Mouse (Mus musculus) liver, embryonic 11.5 days (tissue): ENCODE measurements around the gene Tmtc3. TPM values are rescaled to one million over a fixed set of nuclear protein-coding genes. Genes with fewer than 3 reads are reported as not detected.
"Not testable (repeated sequence)": the region's sequence is repeated elsewhere in the genome, so short reads cannot be mapped to it uniquely, and the experiment has no call there.

Experiments used
- ATAC-seq: fragments of 200-750 bp; cut with Nextera tagmentation; replicated peaks from 2 replicates; pipeline ENCODE4 v1.8.0; 2017; ENCODE audit warnings: moderate number of reproducible peaks, mild to moderate bottlenecking, moderate TSS enrichment, moderate library complexity; ENCODE audit not compliant: low FRiP score
- DNase-seq: peaks from one replicate; pipeline ENCODE4 v3.0.0-alpha.2; 2017; ENCODE audit warnings: low spot score
- H3K27ac ChIP-seq: fragments of 300-500 bp; sonication (generic); 2 replicates; pipeline ENCODE4 v1.5.1; 2014; ENCODE audit warnings: mild to moderate bottlenecking, low read depth, low read length, control low read depth
- H3K27me3 ChIP-seq: fragments of 300-500 bp; sonication (generic); replicated peaks from 2 replicates; pipeline ENCODE4 v1.6.1; 2014; ENCODE audit warnings: low read length, mixed read lengths; ENCODE audit not compliant: control insufficient read depth, insufficient read depth
- H3K36me3 ChIP-seq: fragments of 300-500 bp; sonication (generic); 2 replicates; pipeline ENCODE4 v1.6.1; 2014; ENCODE audit warnings: mild to moderate bottlenecking, low read length, moderate library complexity, mixed read lengths; ENCODE audit not compliant: control insufficient read depth, insufficient read depth
- H3K4me1 ChIP-seq: fragments of 300-500 bp; sonication (generic); replicated peaks from 2 replicates; pipeline ENCODE4 v1.6.1; 2014; ENCODE audit warnings: low read length, mixed read lengths; ENCODE audit not compliant: control insufficient read depth, insufficient read depth
- H3K4me2 ChIP-seq: fragments of 300-500 bp; sonication (generic); 2 replicates; pipeline ENCODE4 v1.6.1; 2014; ENCODE audit warnings: mild to moderate bottlenecking, control low read depth, moderate library complexity
- H3K4me3 ChIP-seq: fragments of 300-500 bp; sonication (generic); 2 replicates; pipeline ENCODE4 v1.5.1; 2014; ENCODE audit warnings: low read depth, low read length, control low read depth
- H3K9ac ChIP-seq: fragments of 300-500 bp; sonication (generic); 2 replicates; pipeline ENCODE4 v1.6.1; 2014; ENCODE audit warnings: low read depth, low read length, control low read depth
- H3K9me3 ChIP-seq: fragments of 300-500 bp; sonication (generic); 2 replicates; pipeline ENCODE4 v1.6.1; 2016; ENCODE audit warnings: low read length, inconsistent platforms, mixed read lengths; ENCODE audit not compliant: control insufficient read depth
- WGBS: fragments of 180-500 bp; shearing (Covaris S2); extraction: QIAGEN DNeasy Blood & Tissue Kit; methylation state at CpG from one replicate; pipeline ENCODE4 v1.1.7; 2014; 5-methylcytosine and 5-hydroxymethylcytosine counted together
- polyA plus RNA-seq: library from polyadenylated mRNA; unstranded; fragments of >200 nt; fragmentation: Nextera tagmentation; extraction: Ambion mirVana; gene quantifications from 2 replicates; pipeline ENCODE4 v1.2.1, GENCODE M21; 2014

The Tmtc3 gene
- polyA plus RNA-seq, 1 experiment from 2014 or later: 18.5 TPM

- no peak for ATAC-seq
- H3K36me3 ChIP-seq: peaks cover 5% of the 10 kb centered on the region; the same call in 1 of the 2 replicates
- H3K4me1 ChIP-seq: no peaks in the 10 kb centered on the region
- H3K27me3 ChIP-seq: no peaks in the 10 kb centered on the region
- no peak overlapping the region for H3K4me2 ChIP-seq
- H3K9me3 ChIP-seq: no peaks in the 10 kb centered on the region
- no peak for DNase-seq
- H3K27ac ChIP-seq: no peak overlapping the region
- 86% methylated on average over 3 of the region's 3 CpGs for WGBS
- H3K9ac ChIP-seq: no peak overlapping the region
- no peak overlapping the region for H3K4me3 ChIP-seq
Measured at GRCm38 (mm10) chr10:100479538-100479937, 7.6 kb downstream of the Tmtc3 start.

GRCm38 (mm10) chr10:100475040-100475439 lies 12.1 kb downstream of the Tmtc3 start:
- Histone ChIP-seq H3K27ac (no peak overlapping the region), H3K36me3 (peaks cover 8% of the 10 kb centered on the region; the same call in 1 of the 2 replicates), H3K27me3 (no peaks in the 10 kb centered on the region), H3K4me2 (no peak overlapping the region), H3K9ac (no peak overlapping the region), H3K4me1 (no peaks in the 10 kb centered on the region), H3K9me3 (no peaks in the 10 kb centered on the region), H3K4me3 (no peak overlapping the region)
- 45% methylated on average over 3 of the region's 3 CpGs for WGBS
- DNase-seq: no peak
- ATAC-seq: no peak

GRCm38 (mm10) chr10:100460515-100460914 lies 26.6 kb downstream of the Tmtc3 start:
- no peak overlapping the region for H3K4me2 ChIP-seq
- no peaks in the 10 kb centered on the region for H3K9me3 ChIP-seq
- no peaks in the 10 kb centered on the region for H3K4me1 ChIP-seq
- no peaks in the 10 kb centered on the region for H3K36me3 ChIP-seq
- H3K27ac ChIP-seq: no peak overlapping the region
- H3K9ac ChIP-seq: no peak overlapping the region
- DNase-seq (no peak), ATAC-seq (no peak)
- H3K4me3 ChIP-seq: no peak overlapping the region
- no peaks in the 10 kb centered on the region for H3K27me3 ChIP-seq

- no peak overlapping the region for H3K4me3 ChIP-seq
- ATAC-seq: no peak
Measured at GRCm38 (mm10) chr10:100449394-100449793, 37.8 kb downstream of the Tmtc3 start.

GRCm38 (mm10) chr10:100427592-100427991 lies 59.6 kb downstream of the Tmtc3 start:
- 80% methylated on average over 2 of the region's 2 CpGs for WGBS
- no peak for ATAC-seq

More at GRCm38 (mm10) chr10:100449394-100449793, 37.8 kb downstream of the Tmtc3 start:
- Histone ChIP-seq H3K27ac (no peak overlapping the region), H3K36me3 (no peaks in the 10 kb centered on the region; the same call in 1 of the 2 replicates), H3K9me3 (no peaks in the 10 kb centered on the region), H3K4me1 (no peaks in the 10 kb centered on the region), H3K4me2 (no peak overlapping the region), H3K9ac (no peak overlapping the region), H3K27me3 (no peaks in the 10 kb centered on the region)
- no peak for DNase-seq

GRCm38 (mm10) chr10:100415566-100415965 lies 71.6 kb downstream of the Tmtc3 start:
- H3K9ac ChIP-seq: no peak overlapping the region
- H3K4me2 ChIP-seq: no peak overlapping the region
- H3K36me3 ChIP-seq: no peaks in the 10 kb centered on the region
- ATAC-seq (no peak), DNase-seq (no peak)
- no peak overlapping the region for H3K27ac ChIP-seq
- H3K9me3 ChIP-seq: no peaks in the 10 kb centered on the region
- WGBS: 83% methylated on average over 7 of the region's 7 CpGs
- no peak overlapping the region for H3K4me3 ChIP-seq
- H3K27me3 ChIP-seq: no peaks in the 10 kb centered on the region
- no peaks in the 10 kb centered on the region for H3K4me1 ChIP-seq

More at GRCm38 (mm10) chr10:100427592-100427991, 59.6 kb downstream of the Tmtc3 start:
- DNase-seq: no peak
- Histone ChIP-seq H3K9ac (no peak overlapping the region), H3K4me1 (no peaks in the 10 kb centered on the region), H3K27ac (no peak overlapping the region), H3K4me2 (no peak overlapping the region), H3K36me3 (no peaks in the 10 kb centered on the region), H3K27me3 (no peaks in the 10 kb centered on the region), H3K4me3 (no peak overlapping the region), H3K9me3 (no peaks in the 10 kb centered on the region)

GRCm38 (mm10) chr10:100402301-100402700 lies 84.8 kb downstream of the Tmtc3 start:
- H3K27me3 ChIP-seq, H3K4me3 ChIP-seq, ATAC-seq, H3K4me1 ChIP-seq, H3K27ac ChIP-seq, DNase-seq, H3K9me3 ChIP-seq, H3K36me3 ChIP-seq, H3K4me2 ChIP-seq, H3K9ac ChIP-seq: not testable (repeated sequence)
- WGBS: 76% methylated on average over 6 of the region's 6 CpGs

Other genes with a start within 250 kb of the Tmtc3 start
- not detected in 2 replicates for gene Gm4301, start 151.7 kb downstream of the Tmtc3 start, polyA plus RNA-seq
- gene Gm4302, start 146.5 kb downstream of the Tmtc3 start, polyA plus RNA-seq: not detected in 2 replicates
- not detected in 2 replicates for gene Gm4303, start 141.4 kb downstream of the Tmtc3 start, polyA plus RNA-seq
- gene Gm4305, start 136.3 kb downstream of the Tmtc3 start, polyA plus RNA-seq: not detected in 2 replicates
- gene Gm4307, start 126.0 kb downstream of the Tmtc3 start, polyA plus RNA-seq: not detected in 2 replicates
- not detected in 2 replicates for gene Gm4312, start 104.8 kb downstream of the Tmtc3 start, polyA plus RNA-seq
- gene Cep290, start 208 bp upstream of the Tmtc3 start, polyA plus RNA-seq: 5.4 and 6.5 TPM in 2 replicates
- gene 4930430F08Rik, start 103.1 kb upstream of the Tmtc3 start, polyA plus RNA-seq: 17.1 TPM in 2 replicates
- gene 1700017N19Rik, start 103.1 kb upstream of the Tmtc3 start, polyA plus RNA-seq: not detected in 2 replicates